19 mouse cellular contexts compared by ENCODE assay signal in the genomic region with DNA sequence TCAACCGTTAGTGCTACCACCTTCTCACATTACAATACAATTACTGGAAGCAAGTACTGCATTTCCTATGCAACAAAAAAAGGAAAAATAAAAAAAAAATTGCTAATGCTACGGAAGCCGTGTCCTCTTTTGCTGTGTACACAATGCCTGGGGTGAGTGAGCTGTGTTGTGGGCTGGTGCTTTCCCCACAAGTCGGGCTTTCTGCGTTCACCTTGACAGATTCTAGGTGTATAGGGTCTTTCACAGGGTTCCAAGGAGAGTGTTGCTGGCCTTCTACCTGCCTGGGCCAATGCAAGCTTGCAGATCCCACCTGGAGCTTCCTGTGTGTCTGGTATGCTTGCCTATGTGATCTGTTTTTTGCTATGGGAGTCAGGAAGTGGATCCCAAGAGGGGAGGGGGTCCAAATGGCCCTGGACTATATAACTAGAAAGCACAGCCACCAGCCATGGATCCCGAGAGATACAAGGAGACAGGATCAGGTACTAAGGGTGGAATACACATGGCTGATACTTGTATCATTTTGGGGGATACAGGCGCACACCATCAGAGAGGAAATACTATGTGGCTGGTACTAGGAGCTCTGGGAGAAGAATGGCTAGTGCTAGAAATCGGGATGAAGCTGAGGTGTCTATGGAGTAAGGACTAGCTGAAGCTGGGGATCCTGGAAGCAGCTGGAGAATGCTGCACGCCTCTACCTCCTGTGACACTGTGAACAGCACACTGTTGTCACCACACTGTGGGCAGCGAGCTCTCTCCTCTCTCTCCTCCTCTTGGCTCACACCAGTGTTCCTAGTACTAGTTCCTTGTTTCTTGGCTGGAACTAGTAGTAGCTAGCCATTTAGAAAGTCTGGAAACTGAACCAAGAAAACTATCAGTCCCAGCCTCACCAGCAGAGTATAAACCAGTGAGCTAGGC.
DNase-seq lines count a peak whose midpoint lies in the region; ATAC-seq lines count a peak whose summit lies in the region.
"Had no signal": no experiment of that assay in that cellular context is flagged by ENCODE, and none has a peak within 500 bp of the region (broad histone marks: within the 10 kb centered on the region; RNA-seq: fewer than 3 reads in every experiment).

No protein-coding gene starts in this region.

- H3K9me3 ChIP-seq in forebrain, embryonic 11.5 days (ENCODE audit: control insufficient read depth, low read length), result no peaks in the 10 kb centered on the region
- H3K9me3 ChIP-seq in limb, embryonic 10.5 days (replicated peaks), result no peaks in the 10 kb centered on the region
- H3K9me3 ChIP-seq: heart, embryonic 12.5 days; hindbrain, embryonic 10.5 days; midbrain, embryonic 13.5 days had no signal

- H3K9ac ChIP-seq in forebrain, embryonic 11.5 days (ENCODE audit: low read length), result no peak overlapping the region
- H3K9ac ChIP-seq: heart, embryonic 12.5 days; midbrain, embryonic 13.5 days had no signal

- peak; percentile 92 for DNase-seq in heart, adult 11 months
- no peak for DNase-seq in heart, postnatal 14 days
- peak; percentile 46 for DNase-seq in forebrain, embryonic 11.5 days (ENCODE audit: low spot score)
- no peak for DNase-seq in limb, embryonic 10.5 days (ENCODE audit: low spot score)
- DNase-seq in kidney, adult 18-20 months, result no peak
- no peak for DNase-seq in cerebellum, postnatal 4 days (ENCODE audit: low spot score in 2 of 2)
- DNase-seq in ovary, adult 18-20 months (ENCODE audit: low spot score), result no peak
- DNase-seq: adrenal gland, postnatal 14 days; B cell, adult 2 months; cerebellum, adult 9-11 months; embryo, embryonic 11 days; kidney, postnatal 14 days; lung, postnatal 14 days had no signal

- H3K36me3 ChIP-seq in forebrain, embryonic 11.5 days (ENCODE audit: control insufficient read depth, insufficient read depth, low read length), result no peaks in the 10 kb centered on the region
- no peaks in the 10 kb centered on the region for H3K36me3 ChIP-seq in limb, embryonic 10.5 days
- H3K36me3 ChIP-seq: hindbrain, embryonic 10.5 days; midbrain, embryonic 13.5 days had no signal

- no peaks in the 10 kb centered on the region for H3K27me3 ChIP-seq in forebrain, embryonic 11.5 days (ENCODE audit: control insufficient read depth, insufficient read depth, low read length)
- H3K27me3 ChIP-seq in limb, embryonic 10.5 days (ENCODE audit: low read depth, poor library complexity, severe bottlenecking), result no peaks in the 10 kb centered on the region
- H3K27me3 ChIP-seq: heart, embryonic 12.5 days; midbrain, embryonic 13.5 days had no signal

- no peak overlapping the region for H3K27ac ChIP-seq in forebrain, embryonic 11.5 days (ENCODE audit: low read depth, low read length)
- peak overlapping the region; percentile 64; the same call in 1 of the 2 replicates for H3K27ac ChIP-seq in limb, embryonic 10.5 days
- H3K27ac ChIP-seq: hindbrain, embryonic 10.5 days had no signal

- no peak overlapping the region for H3K4me3 ChIP-seq in forebrain, embryonic 11.5 days (ENCODE audit: low read depth, low read length)
- H3K4me3 ChIP-seq in limb, embryonic 10.5 days, result no peak overlapping the region
- H3K4me3 ChIP-seq: erythroblast, embryonic 14.5 days; heart, embryonic 12.5 days; hindbrain, embryonic 10.5 days; midbrain, embryonic 13.5 days had no signal

- 62% methylated on average over 10 of the region's 10 CpGs for WGBS in forebrain, embryonic 11.5 days
- WGBS in limb, embryonic 10.5 days, result 86% methylated on average over 10 of the region's 10 CpGs

- intact Hi-C loops in heart, postnatal 14 days (cut with DNase I), result loop anchor here (10.0 kb wide), 1 partner anchor 554 kb away; no protein-coding TSS in a partner anchor

- peak; percentile 48 for ATAC-seq in CD4-positive, CD25-positive, alpha-beta regulatory T cell, adult 4 months
- ATAC-seq in forebrain, embryonic 11.5 days (replicated peaks; ENCODE audit: low FRiP score), result 0 out of 2 replicates have a peak, but pooled peaks have one; percentile 33
- ATAC-seq: intestine, postnatal 0 days; midbrain, embryonic 13.5 days had no signal

- H3K4me2 ChIP-seq in forebrain, embryonic 11.5 days (ENCODE audit: low read depth, low read length, severe bottlenecking), result no peak overlapping the region
- H3K4me2 ChIP-seq: heart, embryonic 12.5 days; midbrain, embryonic 13.5 days had no signal

- H3K4me1 ChIP-seq in forebrain, embryonic 11.5 days (replicated peaks; ENCODE audit: control insufficient read depth, insufficient read depth, low read length), result peaks cover 2% of the 10 kb centered on the region; the same call in 1 of the 2 replicates
- peaks cover 23% of the 10 kb centered on the region for H3K4me1 ChIP-seq in limb, embryonic 10.5 days
- H3K4me1 ChIP-seq: midbrain, embryonic 13.5 days had no signal

Comparison
In these comparisons a context has a peak if more than half of its experiments do, and no peak if none do; other contexts are left out.
1. DNase-seq: peak in heart, adult 11 months (single experiment) and forebrain, embryonic 11.5 days (single experiment); none in heart, postnatal 14 days (0 of 2), limb, embryonic 10.5 days (single experiment), kidney, adult 18-20 months (single experiment), cerebellum, postnatal 4 days (0 of 2) and ovary, adult 18-20 months (single experiment).